Mouse (Mus musculus) kidney, embryonic 16.5 days (tissue): ENCODE measurements at regions not wholly inside any gene's neighbourhood (a gene's known extent, or its start where the extent isn't known, plus 50 kb on each side); places are given as distances from the start of the nearest gene placed in this dataset.

Experiments
- ATAC-seq: fragments of 200-750 bp; cut with Nextera tagmentation; 2 replicates; pipeline ENCODE4 v1.8.0; 2017; ENCODE audit warnings: moderate TSS enrichment; ENCODE audit not compliant: low FRiP score, low TSS enrichment
- H3K27ac ChIP-seq: fragments of 300-500 bp; sonication (generic); 2 replicates; pipeline ENCODE4 v1.5.1; 2014; ENCODE audit warnings: low read length
- H3K27me3 ChIP-seq: fragments of 300-500 bp; sonication (generic); 2 replicates; pipeline ENCODE4 v1.6.1; 2014; ENCODE audit warnings: low read length, control low read depth, mixed read lengths; ENCODE audit not compliant: insufficient read depth
- H3K36me3 ChIP-seq: fragments of 300-500 bp; sonication (generic); 2 replicates; pipeline ENCODE4 v1.6.1; 2014; ENCODE audit warnings: low read length, control low read depth, mixed read lengths; ENCODE audit not compliant: insufficient read depth
- H3K4me1 ChIP-seq: fragments of 300-500 bp; sonication (generic); 2 replicates; pipeline ENCODE4 v1.6.1; 2014; ENCODE audit warnings: low read length, control low read depth, mixed read lengths; ENCODE audit not compliant: insufficient read depth
- H3K4me2 ChIP-seq: fragments of 300-500 bp; sonication (generic); replicated peaks from 2 replicates; pipeline ENCODE4 v1.6.1; 2014; ENCODE audit warnings: low read depth, low read length
- H3K4me3 ChIP-seq: fragments of 300-500 bp; sonication (generic); 2 replicates; pipeline ENCODE4 v1.5.1; 2014; ENCODE audit warnings: mild to moderate bottlenecking, low read length
- H3K9ac ChIP-seq: fragments of 300-500 bp; sonication (generic); replicated peaks from 2 replicates; pipeline ENCODE4 v1.6.1; 2014; ENCODE audit warnings: low read length
- H3K9me3 ChIP-seq: fragments of 300-500 bp; sonication (generic); 2 replicates; pipeline ENCODE4 v1.6.1; 2016; ENCODE audit warnings: low read length, control low read depth
- WGBS: fragments of 180-500 bp; shearing (Covaris S2); extraction: QIAGEN DNeasy Blood & Tissue Kit; methylation state at CpG from one replicate; pipeline ENCODE4 v1.1.7; 2014; 5-methylcytosine and 5-hydroxymethylcytosine counted together

- Histone ChIP-seq H3K27me3 (no peaks in the 10 kb centered on the region), H3K9me3 (peaks cover 7% of the 10 kb centered on the region; the same call in 1 of the 2 replicates), H3K4me1 (no peaks in the 10 kb centered on the region), H3K9ac (no peak overlapping the region), H3K4me3 (no peak overlapping the region), H3K36me3 (no peaks in the 10 kb centered on the region), H3K27ac (no peak overlapping the region), H3K4me2 (no peak overlapping the region)
- no peak for ATAC-seq
- 56% methylated on average over 4 of the region's 4 CpGs for WGBS
Measured at GRCm38 (mm10) chr10:126612226-126612625, 288.9 kb downstream of the Atp23 start.

- Histone ChIP-seq H3K9me3 (peaks cover 7% of the 10 kb centered on the region; the same call in 1 of the 2 replicates), H3K27ac (no peak overlapping the region), H3K4me1 (no peaks in the 10 kb centered on the region), H3K27me3 (no peaks in the 10 kb centered on the region), H3K4me2 (no peak overlapping the region), H3K9ac (no peak overlapping the region), H3K4me3 (no peak overlapping the region), H3K36me3 (no peaks in the 10 kb centered on the region)
- 82% methylated on average over 8 of the region's 8 CpGs for WGBS
- no peak for ATAC-seq
Measured at GRCm38 (mm10) chr10:126610506-126610905, 290.6 kb downstream of the Atp23 start.

GRCm38 (mm10) chr10:126599686-126600085 is 301.5 kb downstream of the Atp23 start:
- H3K9ac ChIP-seq, result no peak overlapping the region
- H3K4me3 ChIP-seq, result no peak overlapping the region
- ATAC-seq, result no peak
- no peaks in the 10 kb centered on the region for H3K4me1 ChIP-seq
- no peak overlapping the region for H3K27ac ChIP-seq
- H3K4me2 ChIP-seq, result no peak overlapping the region
- 76% methylated on average over 2 of the region's 2 CpGs for WGBS
- 0 out of 2 replicates have a peak, but pooled peaks cover 4% of the 10 kb centered on the region for H3K9me3 ChIP-seq
- H3K27me3 ChIP-seq, result no peaks in the 10 kb centered on the region
- no peaks in the 10 kb centered on the region for H3K36me3 ChIP-seq

- WGBS, result 78% methylated on average over 8 of the region's 8 CpGs
Measured at GRCm38 (mm10) chr10:126568155-126568554, 333.0 kb downstream of the Atp23 start.

GRCm38 (mm10) chr10:126565326-126565725 is 335.8 kb downstream of the Atp23 start:
- no peak overlapping the region for H3K4me3 ChIP-seq
- H3K4me2 ChIP-seq, result no peak overlapping the region
- no peak overlapping the region for H3K27ac ChIP-seq
- 0 out of 2 replicates have a peak, but pooled peaks cover 3% of the 10 kb centered on the region for H3K4me1 ChIP-seq
- no peak overlapping the region for H3K9ac ChIP-seq
- H3K27me3 ChIP-seq, result no peaks in the 10 kb centered on the region
- WGBS, result 49% methylated on average over 14 of the region's 14 CpGs
- H3K9me3 ChIP-seq, result no peaks in the 10 kb centered on the region
- peak; percentile 82 for ATAC-seq
- no peaks in the 10 kb centered on the region for H3K36me3 ChIP-seq

More at GRCm38 (mm10) chr10:126568155-126568554, 333.0 kb downstream of the Atp23 start:
- no peak overlapping the region for H3K4me2 ChIP-seq
- H3K4me1 ChIP-seq, result 0 out of 2 replicates have a peak, but pooled peaks cover 3% of the 10 kb centered on the region
- no peak overlapping the region for H3K9ac ChIP-seq
- no peaks in the 10 kb centered on the region for H3K36me3 ChIP-seq
- ATAC-seq, result no peak
- no peak overlapping the region for H3K4me3 ChIP-seq
- H3K9me3 ChIP-seq, result no peaks in the 10 kb centered on the region
- H3K27ac ChIP-seq, result no peak overlapping the region
- H3K27me3 ChIP-seq, result no peaks in the 10 kb centered on the region

GRCm38 (mm10) chr10:126555080-126555479 is 346.1 kb downstream of the Atp23 start:
- no peak for ATAC-seq
- Histone ChIP-seq H3K27me3 (no peaks in the 10 kb centered on the region), H3K4me2 (no peak overlapping the region), H3K4me1 (no peaks in the 10 kb centered on the region; the same call in 1 of the 2 replicates), H3K4me3 (no peak overlapping the region), H3K9me3 (no peaks in the 10 kb centered on the region; the same call in 1 of the 2 replicates), H3K9ac (no peak overlapping the region), H3K27ac (no peak overlapping the region), H3K36me3 (no peaks in the 10 kb centered on the region)
- WGBS, result 84% methylated on average over 7 of the region's 7 CpGs

GRCm38 (mm10) chr10:126531950-126532349 is 369.2 kb downstream of the Atp23 start:
- H3K27ac ChIP-seq, result no peak overlapping the region
- H3K9me3 ChIP-seq, result no peaks in the 10 kb centered on the region
- no peaks in the 10 kb centered on the region for H3K27me3 ChIP-seq
- ATAC-seq, result no peak
- H3K4me2 ChIP-seq, result no peak overlapping the region
- H3K4me1 ChIP-seq, result no peaks in the 10 kb centered on the region
- no peak overlapping the region for H3K9ac ChIP-seq
- 52% methylated on average over 3 of the region's 3 CpGs for WGBS
- no peaks in the 10 kb centered on the region for H3K36me3 ChIP-seq
- H3K4me3 ChIP-seq, result no peak overlapping the region

- no peaks in the 10 kb centered on the region for H3K36me3 ChIP-seq
- no peak overlapping the region for H3K9ac ChIP-seq
- no peak overlapping the region for H3K27ac ChIP-seq
- H3K27me3 ChIP-seq, result no peaks in the 10 kb centered on the region
- ATAC-seq, result no peak
- no peak overlapping the region for H3K4me2 ChIP-seq
- H3K4me1 ChIP-seq, result no peaks in the 10 kb centered on the region
- no peaks in the 10 kb centered on the region for H3K9me3 ChIP-seq
- 47% methylated on average over 1 of the region's 1 CpGs for WGBS
- H3K4me3 ChIP-seq, result no peak overlapping the region
Measured at GRCm38 (mm10) chr10:126531368-126531767, 369.8 kb downstream of the Atp23 start.

GRCm38 (mm10) chr10:126528801-126529200 is 372.4 kb downstream of the Atp23 start:
- WGBS, result 85% methylated on average over 2 of the region's 2 CpGs
- Histone ChIP-seq H3K36me3 (no peaks in the 10 kb centered on the region), H3K27me3 (no peaks in the 10 kb centered on the region), H3K4me3 (no peak overlapping the region), H3K9ac (no peak overlapping the region), H3K9me3 (no peaks in the 10 kb centered on the region), H3K4me2 (no peak overlapping the region), H3K27ac (no peak overlapping the region), H3K4me1 (no peaks in the 10 kb centered on the region)
- no peak for ATAC-seq

- no peak overlapping the region for H3K4me2 ChIP-seq
- H3K27ac ChIP-seq, result no peak overlapping the region
- no peak overlapping the region for H3K9ac ChIP-seq
- no peaks in the 10 kb centered on the region for H3K27me3 ChIP-seq
- 73% methylated on average over 5 of the region's 5 CpGs for WGBS
- H3K9me3 ChIP-seq, result no peaks in the 10 kb centered on the region
- no peaks in the 10 kb centered on the region for H3K36me3 ChIP-seq
- H3K4me3 ChIP-seq, result no peak overlapping the region
- peaks cover 5% of the 10 kb centered on the region; the same call in 1 of the 2 replicates for H3K4me1 ChIP-seq
- ATAC-seq, result no peak
Measured at GRCm38 (mm10) chr10:126526186-126526585, 375.0 kb downstream of the Atp23 start.
